Mouse (Mus musculus) lung, adult 2 months (tissue): ENCODE measurements at regions not wholly inside any gene's neighbourhood (a gene's known extent, or its start where the extent isn't known, plus 50 kb on each side); places are given as distances from the start of the nearest gene placed in this dataset.

Experiments used
- CTCF ChIP-seq: fragments of 200-500 bp; IDR thresholded peaks from 2 replicates; pipeline ENCODE4 v1.5.1; 2011; ENCODE audit warnings: mild to moderate bottlenecking, low read length, control low read depth; ENCODE audit not compliant: insufficient read depth
- POLR2A ChIP-seq: fragments of 200-500 bp; IDR thresholded peaks from 2 replicates; pipeline ENCODE4 v1.6.1; 2011; ENCODE audit warnings: low read depth, mild to moderate bottlenecking, control low read depth, low read length, borderline replicate concordance; ENCODE audit errors: extremely low read depth

GRCm38 (mm10) chr4:94149056-94149455 is 407.3 kb upstream of the Gm10306 start:
- TF ChIP-seq CTCF (no peak), POLR2A (no peak)
